Mouse (Mus musculus): ENCODE data around the gene Txk.

The Txk gene

GRCm38 (mm10) chr5:72689556-72689955, 63.0 kb downstream of the Txk start:
- no peak for DNase-seq (ENCODE audit: low spot score)

- no peak for DNase-seq (ENCODE audit: low spot score)
Observed at GRCm38 (mm10) chr5:72681451-72681850, 71.1 kb downstream of the Txk start.

GRCm38 (mm10) chr5:72674994-72675542, 77.5 kb downstream of the Txk start:
- no peak for DNase-seq (ENCODE audit: low spot score)

GRCm38 (mm10) chr5:72671017-72671699, 81.4 kb downstream of the Txk start:
- no peak for DNase-seq (ENCODE audit: low spot score)

GRCm38 (mm10) chr5:72668351-72668750, 84.2 kb downstream of the Txk start:
- DNase-seq (ENCODE audit: low spot score): no peak

GRCm38 (mm10) chr5:72666428-72666827, 86.1 kb downstream of the Txk start:
- DNase-seq (ENCODE audit: low spot score): no peak

GRCm38 (mm10) chr5:72665281-72665680, 87.3 kb downstream of the Txk start:
- peak; percentile 5 for DNase-seq (ENCODE audit: low spot score)

GRCm38 (mm10) chr5:72664854-72665253, 87.7 kb downstream of the Txk start:
- no peak for DNase-seq (ENCODE audit: low spot score)

- no peak for DNase-seq (ENCODE audit: low spot score)
Observed at GRCm38 (mm10) chr5:72664126-72664525, 88.5 kb downstream of the Txk start.

- DNase-seq (ENCODE audit: low spot score): no peak
Observed at GRCm38 (mm10) chr5:72661051-72661781, 91.4 kb downstream of the Txk start.

- no peak for DNase-seq (ENCODE audit: low spot score)
Observed at GRCm38 (mm10) chr5:72658375-72658774, 94.2 kb downstream of the Txk start.

GRCm38 (mm10) chr5:72656270-72656791, 96.2 kb downstream of the Txk start:
- DNase-seq (ENCODE audit: low spot score): no peak

GRCm38 (mm10) chr5:72653068-72653674, 99.4 kb downstream of the Txk start:
- DNase-seq (ENCODE audit: low spot score): no peak

- no peak for DNase-seq (ENCODE audit: low spot score)
Observed at GRCm38 (mm10) chr5:72648987-72649735, 103.4 kb downstream of the Txk start.

GRCm38 (mm10) chr5:72647958-72648595, 104.5 kb downstream of the Txk start:
- DNase-seq (ENCODE audit: low spot score): no peak

- peak; percentile 60 for DNase-seq (ENCODE audit: low spot score)
Observed at GRCm38 (mm10) chr5:72647418-72647907, 105.1 kb downstream of the Txk start, which contains the start of gene Nipal1. Gene Nipal1 (plus strand): TSS chr5:72647795.

GRCm38 (mm10) chr5:72646996-72647395, 105.6 kb downstream of the Txk start:
- DNase-seq (ENCODE audit: low spot score): no peak

- DNase-seq (ENCODE audit: low spot score): no peak
Observed at GRCm38 (mm10) chr5:72646131-72646530, 106.4 kb downstream of the Txk start.
